Mouse (Mus musculus) CD4-positive naive resting alpha-beta T cell, adult 57 days (primary cell): ENCODE measurements around the gene Cnga2. TPM values are rescaled to one million over a fixed set of nuclear protein-coding genes. Genes with fewer than 3 reads are reported as not detected.

ENCODE experiments used
- total RNA-seq: library from RNA; stranded (reverse); gene quantifications from one replicate; pipeline ENCODE4 v1.2.4, GENCODE M21; 2023

Cnga2 gene
- not detected for total RNA-seq

GRCm38 (mm10) chrX:71991549-71991948, at the start of gene Cnga2:
Gene Cnga2 (plus strand): TSS chrX:71991849.

DNA sequence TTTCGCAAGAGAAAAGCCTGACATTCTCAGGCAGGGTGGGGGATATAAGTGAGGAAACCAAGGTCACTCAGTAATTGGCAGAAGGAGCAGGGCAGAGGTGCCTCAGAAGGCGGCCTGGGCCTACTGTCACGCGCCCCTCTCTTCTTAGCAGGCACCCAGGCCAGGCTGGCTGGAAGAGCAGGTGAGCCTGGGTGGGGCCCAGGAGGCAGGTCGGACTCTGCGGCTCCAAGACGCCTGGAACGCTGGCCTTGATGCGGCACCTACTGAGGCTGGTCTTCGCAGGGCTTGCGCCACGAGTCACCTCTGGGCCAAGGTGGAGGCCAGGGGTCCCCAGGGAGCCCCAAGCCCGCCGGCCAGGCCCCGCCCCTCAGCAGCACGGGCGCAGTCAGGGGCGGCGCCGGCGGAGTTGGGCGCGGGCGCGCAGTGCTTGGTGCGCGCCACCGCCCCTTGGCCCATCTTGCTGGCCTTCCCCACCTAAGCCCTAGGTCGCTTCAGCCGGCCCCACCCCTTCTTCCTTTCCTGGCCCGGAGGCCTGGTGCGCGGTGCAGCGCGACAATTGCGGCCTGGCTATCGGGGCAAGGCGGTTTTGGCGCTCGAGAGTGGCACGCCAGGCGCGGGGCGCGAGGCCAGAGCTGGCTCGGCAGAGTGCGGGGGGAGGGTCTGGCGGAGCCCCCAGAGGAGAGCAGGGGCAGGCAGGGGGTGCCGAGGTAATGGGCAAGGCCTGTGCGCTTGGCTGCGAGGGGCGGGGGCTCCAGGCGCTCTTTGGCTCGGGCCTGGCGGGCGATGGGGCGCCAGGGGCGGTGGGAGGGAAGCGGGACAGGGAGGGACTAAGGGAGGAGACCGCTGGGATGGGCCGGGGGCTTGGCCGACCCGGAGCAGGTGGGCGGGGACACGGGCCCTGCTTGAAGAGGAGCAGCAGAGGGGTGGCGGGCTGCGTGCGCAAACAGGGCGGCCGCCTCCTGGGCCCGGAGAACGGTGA, 29.3 kb upstream of the Cnga2 start, which contains the start of gene Prrg3:
TSS of gene Prrg3 (plus strand) at position 552 of the 979 bp plus-strand sequence.

DNA sequence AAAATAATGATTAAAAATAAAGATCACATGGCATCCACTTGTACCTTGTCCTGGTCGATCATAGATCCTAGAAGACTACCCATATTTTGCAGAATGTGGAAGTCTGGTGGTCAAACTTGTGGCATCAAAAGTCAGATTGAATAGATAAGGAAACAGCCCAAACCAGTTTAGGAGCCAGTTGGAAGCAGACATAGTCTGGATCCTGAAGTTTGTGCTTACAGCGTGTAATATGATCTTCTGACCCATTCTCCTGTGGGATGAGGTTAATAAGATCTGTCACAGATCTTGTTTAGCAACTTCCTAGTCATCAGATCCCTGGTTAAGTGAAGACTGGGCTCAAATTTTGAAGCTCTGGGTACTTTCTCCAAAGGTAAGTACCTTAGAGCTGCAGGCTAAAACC, 19.0 kb upstream of the Cnga2 start, which contains the start of gene Fate1:
TSS of gene Fate1 (plus strand) at position 301 of the 400 bp plus-strand sequence.

Other genes with a start within 250 kb of the Cnga2 start
- gene Vma21, start 175.9 kb upstream of the Cnga2 start, total RNA-seq, result 19.4 TPM
- gene Gm1141, start 70.8 kb upstream of the Cnga2 start, total RNA-seq, result 0.77 TPM
- gene Prrg3, start 29.2 kb upstream of the Cnga2 start, total RNA-seq, result 0.21 TPM
- gene Fate1, start 18.9 kb upstream of the Cnga2 start, total RNA-seq, result not detected
- gene Magea4, start 230.2 kb downstream of the Cnga2 start, total RNA-seq, result not detected